Mouse (Mus musculus) lung, postnatal 10 days (tissue): ENCODE measurements around the gene Gm3317.
"Not testable (repeated sequence)": the region's sequence is repeated elsewhere in the genome, so short reads cannot be mapped to it uniquely, and the experiment has no call there.

ENCODE experiments used
- DNase-seq: peaks from one replicate; pipeline ENCODE4 v3.0.0; 2021

Gene Gm3317

GRCm38 (mm10) chr14:5164235-5164634 lies at the start of gene Gm3317:
Gene Gm3317 (plus strand): TSS chr14:5164535.
- not testable (repeated sequence) for DNase-seq

GRCm38 (mm10) chr14:5131219-5131618 lies 33.1 kb upstream of the Gm3317 start, which contains the start of gene Gm8279:
Gene Gm8279 (plus strand): TSS chr14:5131519.
- not testable (repeated sequence) for DNase-seq

GRCm38 (mm10) chr14:5185493-5185892 lies 21.2 kb downstream of the Gm3317 start, which contains the start of gene Gm8271:
Gene Gm8271 (plus strand): TSS chr14:5185793.
- not testable (repeated sequence) for DNase-seq
